Mouse (Mus musculus) heart, embryonic 11.5 days (tissue): ENCODE data around the gene Gpsm2. TPM values are rescaled to one million over a fixed set of nuclear protein-coding genes. Genes with fewer than 3 reads are reported as not detected.

Experiments used
- ATAC-seq: fragments of 200-750 bp; cut with Nextera tagmentation; replicated peaks from 2 replicates; pipeline ENCODE4 v1.8.0; 2017; ENCODE audit warnings: moderate library complexity; ENCODE audit not compliant: insufficient number of reproducible peaks, low FRiP score, low TSS enrichment
- H3K27ac ChIP-seq: fragments of 300-500 bp; sonication (generic); 2 replicates; pipeline ENCODE4 v1.5.1; 2014; ENCODE audit warnings: mild to moderate bottlenecking, low read depth, low read length
- H3K27me3 ChIP-seq: fragments of 300-500 bp; sonication (generic); 2 replicates; pipeline ENCODE4 v1.6.1; 2014; ENCODE audit warnings: mild to moderate bottlenecking, low read length, mixed read lengths; ENCODE audit not compliant: control insufficient read depth, insufficient read depth
- H3K36me3 ChIP-seq: fragments of 300-500 bp; sonication (generic); 2 replicates; pipeline ENCODE4 v1.6.1; 2014; ENCODE audit warnings: mild to moderate bottlenecking, low read length, moderate library complexity, mixed read lengths; ENCODE audit not compliant: control insufficient read depth, insufficient read depth
- H3K4me1 ChIP-seq: fragments of 300-500 bp; sonication (generic); 2 replicates; pipeline ENCODE4 v1.6.1; 2014; ENCODE audit warnings: low read length; ENCODE audit not compliant: control insufficient read depth, insufficient read depth
- H3K4me2 ChIP-seq: fragments of 300-500 bp; sonication (generic); 2 replicates; pipeline ENCODE4 v1.6.1; 2014; ENCODE audit warnings: mild to moderate bottlenecking, moderate library complexity
- H3K4me3 ChIP-seq: fragments of 300-500 bp; sonication (generic); 2 replicates; pipeline ENCODE4 v1.5.1; 2014; ENCODE audit warnings: low read depth, low read length
- H3K9ac ChIP-seq: fragments of 300-500 bp; sonication (generic); 2 replicates; pipeline ENCODE4 v1.6.1; 2014; ENCODE audit warnings: mild to moderate bottlenecking, low read depth, low read length, moderate library complexity
- H3K9me3 ChIP-seq: fragments of 300-500 bp; sonication (generic); replicated peaks from 2 replicates; pipeline ENCODE4 v1.6.1; 2016; ENCODE audit warnings: low read length; ENCODE audit not compliant: control insufficient read depth
- WGBS: fragments of 180-500 bp; shearing (Covaris S2); extraction: QIAGEN DNeasy Blood & Tissue Kit; methylation state at CpG from one replicate; pipeline ENCODE4 v1.1.7; 2014; ENCODE audit not compliant: insufficient replicate concordance; 5-methylcytosine and 5-hydroxymethylcytosine counted together
- polyA plus RNA-seq: library from polyadenylated mRNA; unstranded; fragments of >200 nt; fragmentation: Nextera tagmentation; extraction: Ambion mirVana; gene quantifications from 2 replicates; pipeline ENCODE4 v1.2.1, GENCODE M21; 2014

The Gpsm2 gene
- polyA plus RNA-seq, 1 experiment from 2014 or later, result 27.2 TPM

- Histone ChIP-seq H3K4me1 (0 out of 2 replicates have a peak, but pooled peaks cover 6% of the 10 kb centered on the region), H3K4me2 (no peak overlapping the region), H3K4me3 (no peak overlapping the region), H3K27me3 (no peaks in the 10 kb centered on the region), H3K9ac (no peak overlapping the region), H3K27ac (no peak overlapping the region), H3K9me3 (no peaks in the 10 kb centered on the region), H3K36me3 (no peaks in the 10 kb centered on the region)
- ATAC-seq, result no peak
- 74% methylated on average over 2 of the region's 2 CpGs for WGBS
Observed at GRCm38 (mm10) chr3:108719357-108719756, 2.8 kb downstream of the Gpsm2 start.

DNA sequence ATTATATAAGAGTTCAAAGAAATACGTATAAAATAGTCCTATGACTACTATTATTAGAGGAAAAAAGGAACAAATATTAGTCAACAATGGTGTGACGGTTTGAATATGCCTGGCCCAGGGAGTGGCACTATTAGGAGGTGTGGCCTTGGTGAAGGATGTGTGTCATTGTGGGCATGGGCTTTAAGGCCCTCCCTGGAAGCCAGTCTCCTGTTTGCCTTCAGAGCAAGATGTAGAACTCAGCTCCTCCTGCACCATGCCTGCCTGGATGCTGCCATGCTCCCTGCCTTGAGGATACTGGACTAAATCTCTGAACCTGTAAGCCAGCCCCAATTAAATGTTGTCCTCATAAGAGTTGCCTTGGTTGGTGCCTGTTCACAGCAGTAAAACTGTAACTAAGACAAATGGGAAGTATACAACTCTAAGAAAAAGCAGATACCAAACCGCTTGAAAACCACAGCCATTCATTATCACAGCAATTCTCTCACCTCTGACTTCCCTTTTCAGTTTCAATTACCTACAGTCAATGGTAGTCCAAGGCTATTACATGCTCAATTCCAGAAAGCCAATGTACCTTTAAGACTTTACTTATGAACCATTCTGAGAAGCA is 4.1 kb downstream of the Gpsm2 start:
- H3K9ac ChIP-seq, result no peak overlapping the region
- no peak for ATAC-seq
- no peak overlapping the region for H3K4me3 ChIP-seq
- H3K4me1 ChIP-seq, result peaks cover 7% of the 10 kb centered on the region; the same call in 1 of the 2 replicates
- no peaks in the 10 kb centered on the region for H3K27me3 ChIP-seq
- no peaks in the 10 kb centered on the region for H3K36me3 ChIP-seq
- no peak overlapping the region for H3K27ac ChIP-seq
- H3K9me3 ChIP-seq, result no peaks in the 10 kb centered on the region
- H3K4me2 ChIP-seq, result no peak overlapping the region
- WGBS, result 84% methylated on average over 3 of the region's 3 CpGs

GRCm38 (mm10) chr3:108714837-108715236 is 7.3 kb downstream of the Gpsm2 start:
- H3K27me3 ChIP-seq, result no peaks in the 10 kb centered on the region
- no peak overlapping the region for H3K4me3 ChIP-seq
- no peaks in the 10 kb centered on the region for H3K36me3 ChIP-seq
- H3K4me1 ChIP-seq, result peaks cover 4% of the 10 kb centered on the region; the same call in 1 of the 2 replicates
- no peak overlapping the region for H3K4me2 ChIP-seq
- H3K27ac ChIP-seq, result no peak overlapping the region
- no peak overlapping the region for H3K9ac ChIP-seq
- no peaks in the 10 kb centered on the region for H3K9me3 ChIP-seq
- 83% methylated on average over 4 of the region's 4 CpGs for WGBS
- no peak for ATAC-seq

DNA sequence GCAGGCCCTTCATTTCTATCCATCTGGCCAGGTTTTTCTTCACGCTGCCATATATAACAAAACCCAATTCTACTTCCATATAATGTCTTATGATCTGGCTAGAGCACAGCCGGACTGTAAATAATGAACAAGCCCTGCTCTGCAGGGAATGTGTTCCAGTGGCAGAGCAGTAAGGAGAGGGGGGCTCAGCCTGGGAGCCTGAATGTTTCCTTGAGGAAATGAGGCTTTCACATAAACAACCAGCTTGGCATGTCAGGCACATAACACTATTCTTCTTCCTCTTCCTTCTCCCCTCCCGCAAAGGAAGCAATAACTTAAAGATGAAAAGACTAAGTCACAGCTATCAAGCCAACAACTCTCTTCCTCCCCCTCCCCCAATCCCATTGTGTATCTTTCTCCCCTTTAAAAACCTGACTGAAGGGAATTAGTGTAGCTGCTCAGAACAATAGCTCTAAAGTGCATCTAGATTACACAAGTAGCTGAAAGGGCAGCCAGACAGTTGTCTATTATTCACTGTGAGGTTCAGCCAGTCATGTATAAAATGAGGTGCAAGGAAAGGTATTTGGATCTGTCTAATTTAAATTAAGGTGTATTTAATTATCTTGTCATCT is 8.9 kb downstream of the Gpsm2 start:
- H3K9me3 ChIP-seq, result no peaks in the 10 kb centered on the region
- 69% methylated on average over 3 of the region's 3 CpGs for WGBS
- no peaks in the 10 kb centered on the region for H3K36me3 ChIP-seq
- H3K27me3 ChIP-seq, result no peaks in the 10 kb centered on the region
- no peak overlapping the region for H3K4me3 ChIP-seq
- H3K27ac ChIP-seq, result no peak overlapping the region
- no peak overlapping the region for H3K9ac ChIP-seq
- no peak overlapping the region for H3K4me2 ChIP-seq
- ATAC-seq, result no peak
- peaks cover 4% of the 10 kb centered on the region; the same call in 1 of the 2 replicates for H3K4me1 ChIP-seq

DNA sequence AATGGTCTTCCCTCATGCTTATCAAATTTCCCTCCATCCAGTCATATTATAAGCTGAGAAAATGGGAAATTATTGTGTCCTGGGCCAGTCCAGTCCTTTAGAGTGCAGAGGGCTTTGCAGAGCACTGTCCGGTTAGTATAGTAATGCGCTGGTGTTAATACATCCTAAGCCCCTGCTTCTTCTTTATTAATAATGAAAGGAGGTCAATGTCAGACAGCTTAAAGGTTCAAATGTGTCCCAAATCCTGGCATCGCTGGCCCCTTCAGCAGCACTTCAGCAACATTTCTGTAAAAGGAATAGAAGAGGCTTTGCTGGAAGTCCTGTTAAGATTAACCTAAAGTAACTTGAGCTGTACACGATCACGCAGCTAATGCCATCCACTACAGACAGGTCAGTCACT is 10.8 kb downstream of the Gpsm2 start:
- H3K27me3 ChIP-seq, result no peaks in the 10 kb centered on the region
- H3K27ac ChIP-seq, result no peak overlapping the region
- no peak overlapping the region for H3K4me2 ChIP-seq
- no peaks in the 10 kb centered on the region for H3K36me3 ChIP-seq
- WGBS, result 90% methylated on average over 5 of the region's 5 CpGs
- H3K9ac ChIP-seq, result no peak overlapping the region
- no peak for ATAC-seq
- H3K4me1 ChIP-seq, result peaks cover 4% of the 10 kb centered on the region; the same call in 1 of the 2 replicates
- H3K4me3 ChIP-seq, result no peak overlapping the region
- no peaks in the 10 kb centered on the region for H3K9me3 ChIP-seq

DNA sequence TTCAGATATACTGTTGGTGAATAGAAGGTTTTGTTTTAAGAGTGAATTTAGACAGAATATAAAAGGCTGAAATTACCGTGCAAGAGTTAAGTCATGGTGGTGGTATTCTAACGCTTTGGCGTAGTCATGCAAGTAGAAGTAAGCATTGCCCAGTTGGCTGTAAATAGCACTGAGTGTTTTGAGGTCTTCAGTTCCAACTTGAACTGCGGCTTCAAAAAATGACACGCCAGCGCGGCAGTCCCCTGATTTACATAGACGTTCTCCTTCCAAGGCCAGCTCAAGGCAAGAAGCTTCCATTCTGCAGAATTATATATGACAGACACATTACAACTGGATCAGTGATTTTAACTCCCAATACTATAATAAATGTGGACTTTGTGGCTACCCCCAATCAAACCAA is 19.3 kb downstream of the Gpsm2 start:
- H3K27me3 ChIP-seq, result no peaks in the 10 kb centered on the region
- peaks cover 14% of the 10 kb centered on the region for H3K36me3 ChIP-seq
- WGBS, result 99% methylated on average over 8 of the region's 8 CpGs
- H3K4me2 ChIP-seq, result no peak overlapping the region
- no peak for ATAC-seq
- H3K4me3 ChIP-seq, result no peak overlapping the region
- H3K27ac ChIP-seq, result no peak overlapping the region
- no peaks in the 10 kb centered on the region for H3K9me3 ChIP-seq
- no peak overlapping the region for H3K9ac ChIP-seq
- H3K4me1 ChIP-seq, result no peaks in the 10 kb centered on the region

DNA sequence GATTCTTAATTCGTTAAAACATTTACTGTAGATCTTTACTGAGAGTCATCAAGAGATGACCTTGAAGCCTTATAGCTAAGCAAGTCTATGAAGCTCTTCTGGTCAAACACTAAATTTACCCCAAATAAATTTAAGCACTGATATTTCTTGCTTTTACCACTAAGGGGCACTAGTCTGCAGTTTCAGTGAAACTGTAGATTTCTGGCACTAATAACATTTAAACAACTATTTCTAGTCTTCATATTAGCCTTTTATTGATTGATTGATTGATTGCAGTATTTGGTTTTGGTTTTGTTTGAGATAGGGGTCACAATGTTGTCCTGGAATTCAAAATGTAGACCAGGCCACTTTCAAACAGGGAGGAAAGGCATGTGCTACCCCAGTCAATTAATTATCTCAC is 20.9 kb downstream of the Gpsm2 start:
- Histone ChIP-seq H3K4me1 (no peaks in the 10 kb centered on the region), H3K36me3 (peaks cover 19% of the 10 kb centered on the region), H3K4me3 (no peak overlapping the region), H3K9ac (no peak overlapping the region), H3K4me2 (no peak overlapping the region), H3K27me3 (no peaks in the 10 kb centered on the region), H3K9me3 (no peaks in the 10 kb centered on the region), H3K27ac (no peak overlapping the region)
- ATAC-seq, result no peak
- WGBS, result 68% methylated on average over 1 of the region's 1 CpGs

DNA sequence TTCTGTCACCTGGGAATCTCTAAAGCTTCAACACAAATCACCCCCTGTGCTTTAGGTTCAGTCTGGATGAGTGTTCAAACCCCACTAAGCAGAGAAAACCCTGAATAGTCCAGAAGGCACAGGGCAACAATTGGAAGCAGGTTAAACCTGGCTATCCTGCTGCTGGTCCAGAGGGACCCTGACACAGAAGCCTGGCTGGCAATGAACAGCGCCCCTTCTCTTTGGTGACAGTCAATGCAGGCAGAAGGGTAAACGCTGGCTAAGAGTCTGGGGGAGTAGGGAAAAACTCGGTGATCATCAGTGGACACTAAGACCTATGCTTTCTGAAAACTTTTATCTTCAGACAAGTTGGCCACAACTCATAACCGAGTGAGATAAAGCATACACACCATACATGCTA is 22.3 kb downstream of the Gpsm2 start:
- Histone ChIP-seq H3K4me3 (no peak overlapping the region), H3K27ac (no peak overlapping the region), H3K4me2 (no peak overlapping the region), H3K27me3 (no peaks in the 10 kb centered on the region), H3K36me3 (peaks cover 23% of the 10 kb centered on the region), H3K9ac (no peak overlapping the region), H3K9me3 (no peaks in the 10 kb centered on the region), H3K4me1 (no peaks in the 10 kb centered on the region)
- ATAC-seq, result no peak
- WGBS, result 87% methylated on average over 4 of the region's 4 CpGs

GRCm38 (mm10) chr3:108698662-108699061 is 23.4 kb downstream of the Gpsm2 start:
- 87% methylated on average over 8 of the region's 8 CpGs for WGBS
- H3K4me2 ChIP-seq, result no peak overlapping the region
- no peak overlapping the region for H3K27ac ChIP-seq
- no peaks in the 10 kb centered on the region for H3K4me1 ChIP-seq
- no peaks in the 10 kb centered on the region for H3K9me3 ChIP-seq
- H3K9ac ChIP-seq, result no peak overlapping the region
- no peak overlapping the region for H3K4me3 ChIP-seq
- no peak for ATAC-seq
- peaks cover 26% of the 10 kb centered on the region for H3K36me3 ChIP-seq
- no peaks in the 10 kb centered on the region for H3K27me3 ChIP-seq
